ENCODE assay signal across 9 mouse cellular contexts in genomic region chr4:122944408-122944807, GRCm38 (mm10). TPM values are rescaled to one million over a fixed set of nuclear protein-coding genes. Genes with fewer than 3 reads are reported as not detected.
DNase-seq lines count a peak whose midpoint lies in the region; ATAC-seq and TF ChIP-seq lines count a peak whose summit lies in the region.
"Had no signal": no experiment of that assay in that cellular context is flagged by ENCODE, and none has a peak within 500 bp of the region (broad histone marks: within the 10 kb centered on the region; RNA-seq: fewer than 3 reads in every experiment).

No protein-coding gene starts in this region.

- 28% methylated on average over 4 of the region's 4 CpGs for WGBS in forebrain, embryonic 16.5 days
- WGBS in lung, postnatal 0 days = 21% methylated on average over 4 of the region's 4 CpGs

- H3K9me3 ChIP-seq in forebrain, embryonic 16.5 days (ENCODE audit: control insufficient read depth, low read length) = no peaks in the 10 kb centered on the region
- no peaks in the 10 kb centered on the region for H3K9me3 ChIP-seq in lung, postnatal 0 days (ENCODE audit: low read length)
- H3K9me3 ChIP-seq: lung, embryonic 15.5 days had no signal

- no peak for TF ChIP-seq EP300 in lung, postnatal 0 days (IDR thresholded peaks at IDR 0.05)

- peak; percentile 79 for TF ChIP-seq CTCF in lung, postnatal 0 days (IDR thresholded peaks at IDR 0.05)

- H3K4me3 ChIP-seq in forebrain, embryonic 16.5 days (replicated peaks; ENCODE audit: low read length) = no peak overlapping the region
- H3K4me3 ChIP-seq in lung, postnatal 0 days (ENCODE audit: low read depth, low read length) = no peak overlapping the region
- H3K4me3 ChIP-seq: lung, embryonic 15.5 days had no signal

- 0 out of 2 replicates have a peak, but pooled peaks have one; percentile 40 for ATAC-seq in forebrain, embryonic 16.5 days
- no peak for ATAC-seq in lung, postnatal 0 days

- DNase-seq in layer of hippocampus, adult 9-11 months = peak; percentile 24
- DNase-seq in layer of hippocampus, adult 9-10 months (ENCODE audit: low spot score) = no peak
- DNase-seq in NIH3T3 (ENCODE audit: low read depth) = peak; percentile 61
- DNase-seq in lung, postnatal 0 days (ENCODE audit: low spot score) = peak; percentile 38
- peak; percentile 66 for DNase-seq in thymus, postnatal 14 days
- no peak for DNase-seq in right cerebral cortex, postnatal 14 days
- DNase-seq in cerebellum, adult 8-10 months = no peak

- H3K27ac ChIP-seq in forebrain, embryonic 16.5 days (ENCODE audit: low read length) = no peak overlapping the region
- no peak overlapping the region for H3K27ac ChIP-seq in lung, postnatal 0 days (ENCODE audit: low read length)
- H3K27ac ChIP-seq: lung, embryonic 15.5 days had no signal

- H3K36me3 ChIP-seq in forebrain, embryonic 16.5 days (ENCODE audit: control insufficient read depth, insufficient read depth) = no peaks in the 10 kb centered on the region
- no peaks in the 10 kb centered on the region for H3K36me3 ChIP-seq in lung, postnatal 0 days (ENCODE audit: insufficient read depth, low read length)
- H3K36me3 ChIP-seq: lung, embryonic 15.5 days had no signal

- H3K4me1 ChIP-seq in forebrain, embryonic 16.5 days (replicated peaks; ENCODE audit: control insufficient read depth, insufficient read depth, low read length) = no peaks in the 10 kb centered on the region
- no peaks in the 10 kb centered on the region for H3K4me1 ChIP-seq in lung, postnatal 0 days (ENCODE audit: insufficient read depth, low read depth, low read length)
- H3K4me1 ChIP-seq: lung, embryonic 15.5 days had no signal

- H3K27me3 ChIP-seq in forebrain, embryonic 16.5 days (replicated peaks; ENCODE audit: control insufficient read depth, insufficient read depth, low read length) = no peaks in the 10 kb centered on the region
- peaks cover 21% of the 10 kb centered on the region; the same call in 1 of the 2 replicates for H3K27me3 ChIP-seq in lung, postnatal 0 days (replicated peaks; ENCODE audit: insufficient read depth, low read length)

- no peak overlapping the region for H3K4me2 ChIP-seq in forebrain, embryonic 16.5 days (ENCODE audit: low read length)
- H3K4me2 ChIP-seq in lung, postnatal 0 days (replicated peaks; ENCODE audit: low read depth, low read length) = no peak overlapping the region
- H3K4me2 ChIP-seq: lung, embryonic 15.5 days had no signal

- no peak overlapping the region for H3K9ac ChIP-seq in forebrain, embryonic 16.5 days (replicated peaks; ENCODE audit: low read depth, low read length)
- no peak overlapping the region for H3K9ac ChIP-seq in lung, postnatal 0 days (replicated peaks; ENCODE audit: low read depth)
- H3K9ac ChIP-seq: lung, embryonic 15.5 days had no signal

RNA-seq across cellular contexts. Expression of gene Mfsd2a, which starts 16.6 kb away (rescaled TPM):
- 34.3 and 37.2 TPM in 2 replicates for polyA plus RNA-seq in forebrain, embryonic 16.5 days (2015; fragmentation: Nextera tagmentation; extraction: Ambion mirVana)
- 0.38 and 1.2 TPM in 2 replicates for polyA plus RNA-seq in lung, postnatal 0 days (2015; fragmentation: Nextera tagmentation; extraction: Ambion mirVana)

RNA-seq across cellular contexts. Expression of gene Mycl, which starts 51.0 kb away (rescaled TPM):
- 71.6 and 85.9 TPM in 2 replicates for polyA plus RNA-seq in forebrain, embryonic 16.5 days (2015; fragmentation: Nextera tagmentation; extraction: Ambion mirVana)
- polyA plus RNA-seq in lung, postnatal 0 days (2015; fragmentation: Nextera tagmentation; extraction: Ambion mirVana) = 6.0 and 8.1 TPM in 2 replicates

RNA-seq across cellular contexts. Expression of gene Cap1, which starts 58.6 kb away (rescaled TPM):
- polyA plus RNA-seq in forebrain, embryonic 16.5 days (2015; fragmentation: Nextera tagmentation; extraction: Ambion mirVana) = 77.5 and 80.8 TPM in 2 replicates
- polyA plus RNA-seq in lung, postnatal 0 days (2015; fragmentation: Nextera tagmentation; extraction: Ambion mirVana) = 66.8 and 66.9 TPM in 2 replicates

Comparison
In these comparisons a context has a peak if more than half of its experiments do, and no peak if none do; other contexts are left out.
1. DNase-seq: peak in layer of hippocampus, adult 9-11 months (single experiment), NIH3T3 (single experiment), lung, postnatal 0 days (single experiment) and thymus, postnatal 14 days (single experiment); none in layer of hippocampus, adult 9-10 months (single experiment), right cerebral cortex, postnatal 14 days (single experiment) and cerebellum, adult 8-10 months (single experiment).
2. RNA of gene Mfsd2a, which starts 16.6 kb away (polyA plus RNA-seq): 34.3 to 37.2 TPM in forebrain, embryonic 16.5 days; 0.38 to 1.2 TPM in lung, postnatal 0 days; every median in the first group is over 10 times any median in the second.